Mouse (Mus musculus): Measurements from ENCODE around the gene Ppp1r13b. TPM values are rescaled to one million over a fixed set of nuclear protein-coding genes. Genes with fewer than 3 reads are reported as not detected.

Gene Ppp1r13b
- total RNA-seq, 2 experiments from 2014 or later = 6.7 to 7.1 TPM

DNA sequence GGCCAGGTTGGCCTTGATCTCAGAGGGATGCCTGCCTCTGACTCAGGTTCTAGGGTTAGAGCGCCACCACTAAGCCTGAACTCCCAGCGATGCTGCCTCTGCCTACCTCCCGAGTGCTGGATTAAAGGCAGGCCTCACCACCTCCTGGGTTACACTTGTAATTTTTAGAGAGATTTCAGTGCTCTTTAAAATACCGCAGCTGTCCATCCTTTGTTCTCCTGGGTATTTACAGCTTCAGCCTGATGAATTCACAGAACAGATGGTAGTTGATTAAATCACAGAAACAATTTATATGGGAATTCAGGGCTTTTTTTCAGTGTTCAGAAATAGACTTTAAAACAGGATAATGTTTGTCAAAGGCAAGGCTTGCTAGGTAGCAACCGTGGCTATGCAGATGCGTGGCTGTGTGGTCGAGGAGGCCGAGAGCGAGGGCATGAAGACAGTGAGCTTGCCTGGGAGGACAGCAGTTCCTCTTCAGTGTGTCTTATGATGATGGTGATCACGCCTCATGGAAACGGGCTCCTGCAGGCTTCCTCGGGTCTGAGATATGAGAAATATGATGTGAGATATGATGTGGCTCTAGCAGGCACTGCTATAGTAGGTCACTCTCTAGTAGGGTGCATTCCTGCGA lies 116.3 kb downstream of the Ppp1r13b start:
- H3K4me3 ChIP-seq = no peak overlapping the region

GRCm38 (mm10) chr12:111790631-111791030 lies 117.3 kb downstream of the Ppp1r13b start:
- DNase-seq = no peak
- Histone ChIP-seq H3K27ac (no peak overlapping the region), H3K4me3 (no peak overlapping the region)
- intact Hi-C loops (cut with DNase I) = loop anchor here (5.0 kb wide), 1 partner anchor 33 kb away; the partner anchor contains the start of gene Klc1
- TF ChIP-seq CTCF (IDR thresholded peaks at IDR 0.05) = no peak

More for the DNA sequence above, 116.3 kb downstream of the Ppp1r13b start:
- no peak for TF ChIP-seq CTCF (IDR thresholded peaks at IDR 0.05)
- DNase-seq = no peak
- no peak overlapping the region for H3K27ac ChIP-seq
- intact Hi-C loops (cut with DNase I) = loop anchor here (5.0 kb wide), 1 partner anchor 34 kb away; the partner anchor contains the start of gene Klc1

DNA sequence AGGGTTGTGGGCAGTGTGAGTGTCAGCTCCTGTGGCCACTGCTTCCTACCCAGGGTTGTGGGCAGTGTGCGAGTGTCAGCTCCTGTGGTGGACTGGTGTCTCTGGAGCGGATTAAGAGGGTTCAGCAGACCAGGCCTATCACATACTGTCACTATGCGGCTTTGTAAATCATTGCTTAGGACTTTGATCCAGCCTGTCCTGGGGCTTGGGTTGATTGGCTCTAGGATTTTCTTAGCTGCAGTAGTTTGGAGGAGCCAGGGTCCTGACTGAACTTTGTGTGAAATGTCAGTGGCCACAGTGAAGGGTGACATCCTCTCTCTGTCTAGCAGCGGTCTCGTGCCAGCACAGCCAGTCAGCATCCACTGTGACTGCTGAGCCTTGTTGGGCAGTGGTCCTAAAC lies 117.8 kb downstream of the Ppp1r13b start:
- DNase-seq = no peak
- Histone ChIP-seq H3K27ac (no peak overlapping the region), H3K4me3 (no peak overlapping the region)
- intact Hi-C loops (cut with DNase I) = loop anchor here (5.0 kb wide), 1 partner anchor 33 kb away; the partner anchor contains the start of gene Klc1
- no peak for TF ChIP-seq CTCF (IDR thresholded peaks at IDR 0.05)

GRCm38 (mm10) chr12:111787015-111787414 lies 120.9 kb downstream of the Ppp1r13b start:
- intact Hi-C loops (cut with DNase I) = no loop called here
- Histone ChIP-seq H3K27ac (no peak overlapping the region), H3K4me3 (no peak overlapping the region)
- DNase-seq = no peak
- TF ChIP-seq CTCF (IDR thresholded peaks at IDR 0.05) = no peak

DNA sequence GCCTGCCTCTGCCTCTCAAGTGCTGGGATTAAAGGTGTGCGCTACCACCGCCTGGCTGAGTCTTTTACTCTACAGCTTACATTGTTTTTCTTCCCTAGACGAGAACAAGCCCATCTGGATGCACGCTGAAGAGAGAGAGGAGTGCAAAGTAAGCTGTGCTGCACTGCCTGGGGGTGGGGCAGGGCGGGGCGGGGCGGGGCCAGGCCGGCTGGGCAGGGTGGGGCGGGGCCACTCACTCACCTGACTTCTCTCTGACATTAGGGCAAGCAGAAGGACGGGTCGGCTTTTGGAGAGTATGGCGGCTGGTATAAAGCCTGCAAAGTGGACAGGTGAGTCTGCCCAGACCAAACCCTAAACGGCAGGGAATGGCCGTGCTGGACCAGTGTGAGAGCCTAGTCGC lies 122.7 kb downstream of the Ppp1r13b start:
- no peak for TF ChIP-seq CTCF (IDR thresholded peaks at IDR 0.05)
- Histone ChIP-seq H3K4me3 (no peak overlapping the region), H3K27ac (no peak overlapping the region)
- no peak for DNase-seq
- intact Hi-C loops (cut with DNase I) = no loop called here

- peak; percentile 40 for TF ChIP-seq CTCF (IDR thresholded peaks at IDR 0.05)
- Histone ChIP-seq H3K27ac (no peak overlapping the region), H3K4me3 (no peak overlapping the region)
- no peak for DNase-seq
- intact Hi-C loops (cut with DNase I) = no loop called here
These were observed 128.4 kb downstream of the Ppp1r13b start for GRCm38 (mm10) chr12:111779544-111779943.

Other genes with a start within 250 kb of the Ppp1r13b start
- gene Ckb, start 235.8 kb downstream of the Ppp1r13b start, total RNA-seq (2021) = 10 to 100 TPM in 1 of 2 experiments, 1 to 10 TPM in 1; 6.7 to 10.8 TPM
- gene Trmt61a, start 230.0 kb downstream of the Ppp1r13b start, total RNA-seq (2021) = 1 to 10 TPM; 3.1 to 3.8 TPM
- gene Bag5, start 194.9 kb downstream of the Ppp1r13b start, total RNA-seq (2021) = 10 to 100 TPM; 14.7 to 19.2 TPM
- gene Apopt1, start 194.8 kb downstream of the Ppp1r13b start, total RNA-seq (2021) = 10 to 100 TPM; 37.4 to 46.7 TPM
- gene Klc1, start 149.3 kb downstream of the Ppp1r13b start, total RNA-seq (2021) = 10 to 100 TPM; 61.5 to 75.9 TPM
- gene Xrcc3, start 94.2 kb downstream of the Ppp1r13b start, total RNA-seq (2021) = under 1 TPM in 1 of 2 experiments, not detected in 1; 0.47 TPM
- gene Zfyve21, start 93.9 kb downstream of the Ppp1r13b start, total RNA-seq (2021) = 10 to 100 TPM; 15.6 to 18.0 TPM
- 100 to 1,000 TPM; 684 to 874 TPM for gene Atp5mpl, start 58.9 kb upstream of the Ppp1r13b start, total RNA-seq (2021)
- under 1 TPM; 0.20 to 0.41 TPM for gene Tdrd9, start 63.4 kb upstream of the Ppp1r13b start, total RNA-seq (2021)
- gene Rd3l, start 73.2 kb upstream of the Ppp1r13b start, total RNA-seq (2021) = not detected
- gene Aspg, start 198.6 kb upstream of the Ppp1r13b start, total RNA-seq (2021) = not detected
- gene Kif26a, start 238.1 kb upstream of the Ppp1r13b start, total RNA-seq (2021) = 1 to 10 TPM; 3.6 to 3.7 TPM

All from gastrocnemius, adult 2 months (tissue).